Mouse (Mus musculus): ENCODE measurements around the gene Gm20388.

GRCm38 (mm10) chr8:124088092-124088613 lies 4177.5 kb downstream of the Gm20388 start:
- TF ChIP-seq CTCF (IDR thresholded peaks at IDR 0.05; ENCODE audit: low read depth) = no peak
- no peak for TF ChIP-seq EP300 (IDR thresholded peaks at IDR 0.05; ENCODE audit: low read depth)
